Mouse (Mus musculus): ENCODE data around the gene Dnajb5. TPM values are rescaled to one million over a fixed set of nuclear protein-coding genes. Genes with fewer than 3 reads are reported as not detected.

Dnajb5 gene
- polyA plus RNA-seq, 1 experiment from 2014 or later: 11.3 TPM

DNA sequence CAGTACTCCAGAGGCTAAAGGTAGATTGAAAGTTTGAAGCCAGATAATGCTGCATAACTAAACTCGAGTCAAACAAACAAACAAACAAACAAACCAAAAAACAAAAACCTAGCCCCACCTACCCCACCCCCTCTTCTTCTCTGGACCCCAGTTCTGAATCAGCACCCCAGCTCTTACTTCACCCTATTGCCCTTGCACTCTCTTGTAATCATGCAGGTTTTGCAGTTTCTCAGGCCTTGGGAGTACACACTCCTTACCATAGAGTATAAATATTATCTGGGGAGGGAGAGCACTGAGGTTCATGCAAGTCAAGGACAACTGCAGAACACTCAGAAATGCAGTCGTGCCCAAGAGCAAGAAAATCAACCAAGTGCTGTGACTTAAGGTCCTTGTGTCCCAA is 51.7 kb downstream of the Dnajb5 start:
- no peak overlapping the region for H3K9ac ChIP-seq (ENCODE audit: low read length)
- no peak overlapping the region for H3K4me3 ChIP-seq (replicated peaks; ENCODE audit: low read length)
- no peaks in the 10 kb centered on the region for H3K9me3 ChIP-seq (replicated peaks; ENCODE audit: control insufficient read depth, low read length)
- no peaks in the 10 kb centered on the region for H3K36me3 ChIP-seq (ENCODE audit: control insufficient read depth, insufficient read depth, low read length)
- H3K4me1 ChIP-seq (ENCODE audit: control insufficient read depth, insufficient read depth, low read length): peaks cover 22% of the 10 kb centered on the region
- H3K27ac ChIP-seq (ENCODE audit: low read length): no peak overlapping the region; the same call in 1 of the 2 replicates
- no peak overlapping the region for H3K4me2 ChIP-seq (ENCODE audit: low read depth, low read length)
- ATAC-seq (ENCODE audit: insufficient read depth, low FRiP score): no peak
- H3K27me3 ChIP-seq (ENCODE audit: control insufficient read depth, insufficient read depth, low read length): no peaks in the 10 kb centered on the region
- 85% methylated on average over 2 of the region's 2 CpGs for WGBS

- no peak overlapping the region for H3K4me3 ChIP-seq (replicated peaks; ENCODE audit: low read length)
- H3K4me1 ChIP-seq (ENCODE audit: control insufficient read depth, insufficient read depth, low read length): peaks cover 18% of the 10 kb centered on the region
- 71% methylated on average over 12 of the region's 12 CpGs for WGBS
- H3K27me3 ChIP-seq (ENCODE audit: control insufficient read depth, insufficient read depth, low read length): no peaks in the 10 kb centered on the region
- no peaks in the 10 kb centered on the region for H3K9me3 ChIP-seq (replicated peaks; ENCODE audit: control insufficient read depth, low read length)
- ATAC-seq (ENCODE audit: insufficient read depth, low FRiP score): no peak
- H3K4me2 ChIP-seq (ENCODE audit: low read depth, low read length): no peak overlapping the region
- no peaks in the 10 kb centered on the region for H3K36me3 ChIP-seq (ENCODE audit: control insufficient read depth, insufficient read depth, low read length)
- no peak overlapping the region for H3K9ac ChIP-seq (ENCODE audit: low read length)
- no peak overlapping the region for H3K27ac ChIP-seq (ENCODE audit: low read length)
Observed at GRCm38 (mm10) chr4:43002756-43003439, 53.3 kb downstream of the Dnajb5 start.

- Histone ChIP-seq H3K9ac (ENCODE audit: low read length) (no peak overlapping the region), H3K36me3 (ENCODE audit: control insufficient read depth, insufficient read depth, low read length) (no peaks in the 10 kb centered on the region), H3K27me3 (ENCODE audit: control insufficient read depth, insufficient read depth, low read length) (no peaks in the 10 kb centered on the region), H3K27ac (ENCODE audit: low read length) (no peak overlapping the region), H3K4me3 (replicated peaks; ENCODE audit: low read length) (no peak overlapping the region), H3K9me3 (replicated peaks; ENCODE audit: control insufficient read depth, low read length) (no peaks in the 10 kb centered on the region), H3K4me2 (ENCODE audit: low read depth, low read length) (no peak overlapping the region), H3K4me1 (ENCODE audit: control insufficient read depth, insufficient read depth, low read length) (0 out of 2 replicates have a peak, but pooled peaks cover 8% of the 10 kb centered on the region)
- no peak for ATAC-seq (ENCODE audit: insufficient read depth, low FRiP score)
- 95% methylated on average over 3 of the region's 3 CpGs for WGBS
Observed at GRCm38 (mm10) chr4:43004951-43005350, 55.3 kb downstream of the Dnajb5 start.

DNA sequence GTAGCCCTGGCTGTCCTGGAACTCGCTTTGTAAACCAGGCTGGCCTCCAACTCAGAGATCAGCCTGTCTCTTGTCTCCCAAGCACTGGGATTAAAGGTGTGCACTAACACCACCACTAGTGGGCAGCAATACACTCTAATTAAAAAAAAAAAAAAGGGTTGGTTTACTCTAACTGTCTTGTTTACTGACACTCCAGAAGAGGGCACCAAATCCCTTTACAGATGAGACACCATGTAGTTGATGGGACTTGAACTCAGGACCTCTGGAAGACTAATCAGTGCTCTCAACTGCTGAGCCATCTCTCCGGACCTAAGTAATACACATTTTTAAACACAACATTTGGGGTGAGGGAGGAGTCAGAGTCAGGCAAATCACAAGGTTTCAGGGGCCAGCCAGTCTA is 56.2 kb downstream of the Dnajb5 start:
- no peak overlapping the region for H3K27ac ChIP-seq (ENCODE audit: low read length)
- WGBS: 58% methylated on average over 2 of the region's 2 CpGs
- no peaks in the 10 kb centered on the region for H3K9me3 ChIP-seq (replicated peaks; ENCODE audit: control insufficient read depth, low read length)
- H3K36me3 ChIP-seq (ENCODE audit: control insufficient read depth, insufficient read depth, low read length): no peaks in the 10 kb centered on the region
- no peak overlapping the region for H3K4me3 ChIP-seq (replicated peaks; ENCODE audit: low read length)
- H3K4me2 ChIP-seq (ENCODE audit: low read depth, low read length): no peak overlapping the region
- H3K27me3 ChIP-seq (ENCODE audit: control insufficient read depth, insufficient read depth, low read length): no peaks in the 10 kb centered on the region
- H3K9ac ChIP-seq (ENCODE audit: low read length): no peak overlapping the region
- no peak for ATAC-seq (ENCODE audit: insufficient read depth, low FRiP score)
- 0 out of 2 replicates have a peak, but pooled peaks cover 6% of the 10 kb centered on the region for H3K4me1 ChIP-seq (ENCODE audit: control insufficient read depth, insufficient read depth, low read length)

Other genes with a start within 250 kb of the Dnajb5 start
- gene 4930578G10Rik, start 214.3 kb upstream of the Dnajb5 start, polyA plus RNA-seq (2015; fragmentation: Nextera tagmentation; extraction: Ambion mirVana): 0.23 TPM in 1 of 2 replicates, not detected in the other
- not detected in 2 replicates for gene Ccl19, start 193.2 kb upstream of the Dnajb5 start, polyA plus RNA-seq (2015; fragmentation: Nextera tagmentation; extraction: Ambion mirVana)
- gene Ccl21a, start 175.8 kb upstream of the Dnajb5 start, polyA plus RNA-seq (2015; fragmentation: Nextera tagmentation; extraction: Ambion mirVana): 36.3 and 43.0 TPM in 2 replicates
- 0.04 TPM in 1 of 2 replicates, not detected in the other for gene Fam205a1, start 95.9 kb upstream of the Dnajb5 start, polyA plus RNA-seq (2015; fragmentation: Nextera tagmentation; extraction: Ambion mirVana)
- 0.07 and 0.15 TPM in 2 replicates for gene Gm12394, start 93.0 kb upstream of the Dnajb5 start, polyA plus RNA-seq (2015; fragmentation: Nextera tagmentation; extraction: Ambion mirVana)
- 0.46 and 0.52 TPM in 2 replicates for gene Fam205c, start 75.6 kb upstream of the Dnajb5 start, polyA plus RNA-seq (2015; fragmentation: Nextera tagmentation; extraction: Ambion mirVana)
- gene Phf24, start 33.2 kb upstream of the Dnajb5 start, polyA plus RNA-seq (2015; fragmentation: Nextera tagmentation; extraction: Ambion mirVana): 2.2 and 2.5 TPM in 2 replicates
- gene 1700022I11Rik, start 19.8 kb downstream of the Dnajb5 start, polyA plus RNA-seq (2015; fragmentation: Nextera tagmentation; extraction: Ambion mirVana): 0.39 and 1.8 TPM in 2 replicates
- 480 and 497 TPM in 2 replicates for gene Vcp, start 50.7 kb downstream of the Dnajb5 start, polyA plus RNA-seq (2015; fragmentation: Nextera tagmentation; extraction: Ambion mirVana)
- 16.5 and 17.5 TPM in 2 replicates for gene Fancg, start 60.7 kb downstream of the Dnajb5 start, polyA plus RNA-seq (2015; fragmentation: Nextera tagmentation; extraction: Ambion mirVana)
- gene Pigo, start 76.0 kb downstream of the Dnajb5 start, polyA plus RNA-seq (2015; fragmentation: Nextera tagmentation; extraction: Ambion mirVana): 22.9 and 24.7 TPM in 2 replicates
- gene Stoml2, start 81.9 kb downstream of the Dnajb5 start, polyA plus RNA-seq (2015; fragmentation: Nextera tagmentation; extraction: Ambion mirVana): 263 and 272 TPM in 2 replicates
- 12.9 and 13.5 TPM in 2 replicates for gene Fam214b, start 96.4 kb downstream of the Dnajb5 start, polyA plus RNA-seq (2015; fragmentation: Nextera tagmentation; extraction: Ambion mirVana)
- 7.4 and 8.3 TPM in 2 replicates for gene Unc13b, start 109.1 kb downstream of the Dnajb5 start, polyA plus RNA-seq (2015; fragmentation: Nextera tagmentation; extraction: Ambion mirVana)